Mouse (Mus musculus): ENCODE data around the gene Fgf13. TPM values are rescaled to one million over a fixed set of nuclear protein-coding genes. Genes with fewer than 3 reads are reported as not detected.

Gene Fgf13
- polyA plus RNA-seq, 1 experiment, result 1.2 TPM

DNA sequence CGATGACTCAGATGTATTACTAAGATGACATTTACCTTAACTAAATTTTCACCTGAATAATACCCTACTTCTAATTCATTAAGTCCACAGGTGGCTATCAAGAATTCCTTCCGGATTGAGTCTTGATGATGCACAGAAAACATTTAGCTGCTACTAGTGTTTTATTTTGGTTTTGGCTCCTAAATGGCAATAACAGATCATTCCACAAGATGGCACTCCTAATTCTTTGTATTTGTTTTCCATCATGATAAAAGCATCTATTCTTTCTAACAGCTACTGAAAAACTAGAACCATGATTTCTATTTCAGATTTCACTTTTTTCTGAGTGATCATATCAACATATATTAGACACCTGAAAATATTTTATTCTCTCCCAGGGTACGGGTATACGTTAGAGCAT, 373.7 kb downstream of the Fgf13 start:
- H3K4me3 ChIP-seq (ENCODE audit: extremely low read depth, insufficient read depth, insufficient read length), result no peak overlapping the region
- no peaks in the 10 kb centered on the region for H3K36me3 ChIP-seq (ENCODE audit: control insufficient read depth, insufficient read depth, low read length)
- DNase-seq (ENCODE audit: low read depth in 1 of 2, low spot score in 2 of 2), result no peak
- H3K27ac ChIP-seq (ENCODE audit: insufficient read depth, low read length), result no peak overlapping the region
- no peaks in the 10 kb centered on the region for H3K27me3 ChIP-seq (ENCODE audit: control insufficient read depth, insufficient read depth, low read length)
- TF ChIP-seq CTCF (IDR thresholded peaks at IDR 0.05; ENCODE audit: extremely low read depth, insufficient read depth, insufficient read length, insufficient replicate concordance) (no peak), POLR2A (IDR thresholded peaks at IDR 0.05; ENCODE audit: low read depth, low read length) (no peak)
- 75% methylated on average over 4 of the region's 4 CpGs for WGBS
- no peaks in the 10 kb centered on the region for H3K4me1 ChIP-seq (ENCODE audit: control insufficient read depth, insufficient read depth, insufficient read length)

DNA sequence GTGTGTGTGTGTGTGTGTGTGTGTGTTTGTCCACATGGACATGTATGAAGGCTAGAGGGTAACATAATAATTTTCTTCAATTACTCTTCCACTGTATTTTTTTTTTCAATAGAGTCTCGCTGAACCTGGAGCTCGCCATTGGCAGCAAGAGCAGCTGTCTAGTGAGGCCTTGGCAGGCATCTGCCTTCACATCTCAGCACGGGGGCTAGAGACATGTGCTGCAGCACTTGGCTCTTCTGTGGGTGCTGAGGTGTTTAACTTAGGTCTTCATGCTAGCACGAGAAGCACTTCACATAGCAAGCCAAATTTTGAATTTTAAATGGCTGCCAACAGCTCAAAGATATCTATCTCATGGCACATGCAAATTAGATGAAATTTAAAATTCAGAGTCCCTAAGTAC, 380.9 kb downstream of the Fgf13 start:
- Histone ChIP-seq H3K36me3 (ENCODE audit: control insufficient read depth, insufficient read depth, low read length) (no peaks in the 10 kb centered on the region), H3K4me3 (ENCODE audit: extremely low read depth, insufficient read depth, insufficient read length) (no peak overlapping the region), H3K4me1 (ENCODE audit: control insufficient read depth, insufficient read depth, insufficient read length) (no peaks in the 10 kb centered on the region), H3K27ac (ENCODE audit: insufficient read depth, low read length) (no peak overlapping the region), H3K27me3 (ENCODE audit: control insufficient read depth, insufficient read depth, low read length) (no peaks in the 10 kb centered on the region)
- no peak for DNase-seq (ENCODE audit: low read depth in 1 of 2, low spot score in 2 of 2)
- no peak for TF ChIP-seq CTCF (IDR thresholded peaks at IDR 0.05; ENCODE audit: extremely low read depth, insufficient read depth, insufficient read length, insufficient replicate concordance)
- no peak for TF ChIP-seq POLR2A (IDR thresholded peaks at IDR 0.05; ENCODE audit: low read depth, low read length)
- 83% methylated on average over 4 of the region's 4 CpGs for WGBS

DNA sequence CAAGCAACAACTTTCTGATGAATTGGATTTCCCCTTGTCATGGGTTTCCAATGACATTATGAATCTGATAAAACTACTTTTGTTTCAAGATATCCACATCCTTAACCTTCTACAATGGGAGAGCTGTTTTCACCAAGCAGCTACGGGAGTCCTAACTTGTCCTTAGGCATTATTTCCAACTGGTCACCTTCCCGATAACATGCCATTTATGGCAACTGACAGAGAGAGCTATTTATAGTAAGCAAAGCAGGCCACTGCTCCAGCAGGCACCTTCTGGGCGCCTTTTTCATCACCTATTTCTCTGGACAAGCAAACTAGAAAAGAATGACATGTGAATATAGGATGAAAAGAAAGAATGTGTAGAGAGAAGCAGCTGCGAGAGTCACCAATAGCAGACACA, 385.5 kb downstream of the Fgf13 start:
- H3K36me3 ChIP-seq (ENCODE audit: control insufficient read depth, insufficient read depth, low read length), result no peaks in the 10 kb centered on the region
- no peak overlapping the region for H3K27ac ChIP-seq (ENCODE audit: insufficient read depth, low read length)
- H3K4me1 ChIP-seq (ENCODE audit: control insufficient read depth, insufficient read depth, insufficient read length), result no peaks in the 10 kb centered on the region
- DNase-seq (ENCODE audit: low read depth in 1 of 2, low spot score in 2 of 2), result no peak
- H3K27me3 ChIP-seq (ENCODE audit: control insufficient read depth, insufficient read depth, low read length), result no peaks in the 10 kb centered on the region
- no peak overlapping the region for H3K4me3 ChIP-seq (ENCODE audit: extremely low read depth, insufficient read depth, insufficient read length)
- TF ChIP-seq CTCF (IDR thresholded peaks at IDR 0.05; ENCODE audit: extremely low read depth, insufficient read depth, insufficient read length, insufficient replicate concordance) (no peak), POLR2A (IDR thresholded peaks at IDR 0.05; ENCODE audit: low read depth, low read length) (no peak)
- 82% methylated on average over 4 of the region's 4 CpGs for WGBS

DNA sequence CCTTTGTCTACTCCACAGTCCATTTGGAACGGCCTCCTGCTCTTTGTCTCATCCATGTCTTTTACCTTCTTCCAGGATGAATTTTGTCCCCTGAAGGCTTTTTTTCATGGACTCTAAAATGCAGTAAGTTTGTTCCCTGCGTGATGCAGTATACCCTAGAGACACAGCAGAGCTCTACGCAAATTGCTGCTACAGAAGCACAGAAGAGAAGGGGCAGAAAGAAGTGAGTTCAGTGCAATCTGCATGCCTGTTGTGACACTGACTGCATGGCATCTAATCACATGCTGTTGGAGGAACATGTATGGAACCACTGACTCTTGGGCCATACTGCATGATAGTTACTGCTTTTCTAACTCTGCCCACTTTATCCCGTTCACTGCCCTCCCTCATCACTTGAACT, 388.2 kb downstream of the Fgf13 start:
- no peaks in the 10 kb centered on the region for H3K4me1 ChIP-seq (ENCODE audit: control insufficient read depth, insufficient read depth, insufficient read length)
- DNase-seq (ENCODE audit: low read depth in 1 of 2, low spot score in 2 of 2), result no peak
- H3K27me3 ChIP-seq (ENCODE audit: control insufficient read depth, insufficient read depth, low read length), result no peaks in the 10 kb centered on the region
- TF ChIP-seq POLR2A (IDR thresholded peaks at IDR 0.05; ENCODE audit: low read depth, low read length) (no peak), CTCF (IDR thresholded peaks at IDR 0.05; ENCODE audit: extremely low read depth, insufficient read depth, insufficient read length, insufficient replicate concordance) (no peak)
- H3K4me3 ChIP-seq (ENCODE audit: extremely low read depth, insufficient read depth, insufficient read length), result no peak overlapping the region
- 78% methylated on average over 4 of the region's 4 CpGs for WGBS
- no peak overlapping the region for H3K27ac ChIP-seq (ENCODE audit: insufficient read depth, low read length)
- H3K36me3 ChIP-seq (ENCODE audit: control insufficient read depth, insufficient read depth, low read length), result no peaks in the 10 kb centered on the region

DNA sequence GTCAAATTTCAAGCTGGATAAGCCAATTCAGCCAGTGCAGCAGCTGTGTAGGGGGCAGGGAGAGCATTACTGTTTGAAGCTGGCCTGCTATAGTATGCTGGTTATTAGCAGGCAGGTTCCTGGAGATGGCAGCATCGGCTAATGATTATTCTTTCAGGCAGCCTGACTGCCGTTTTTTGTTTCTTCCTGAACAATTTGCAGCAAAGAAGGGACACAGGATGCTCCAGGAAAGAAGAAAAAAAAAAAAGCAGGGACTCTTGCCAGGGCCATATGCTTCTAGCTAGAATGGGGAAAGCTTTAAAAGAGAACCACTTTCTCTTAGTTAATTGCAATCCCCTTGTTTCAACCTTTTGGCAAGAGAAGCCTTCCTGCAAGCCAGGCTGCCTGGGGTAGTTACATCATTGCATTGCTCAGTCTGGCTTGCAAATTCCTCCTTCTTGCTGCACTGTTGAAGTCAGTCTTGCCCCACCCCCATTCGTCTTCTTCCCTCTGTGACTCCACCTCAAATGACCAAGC, 388.7 kb downstream of the Fgf13 start:
- H3K4me1 ChIP-seq (ENCODE audit: control insufficient read depth, insufficient read depth, insufficient read length), result no peaks in the 10 kb centered on the region
- TF ChIP-seq POLR2A (IDR thresholded peaks at IDR 0.05; ENCODE audit: low read depth, low read length) (no peak), CTCF (IDR thresholded peaks at IDR 0.05; ENCODE audit: extremely low read depth, insufficient read depth, insufficient read length, insufficient replicate concordance) (no peak)
- no peaks in the 10 kb centered on the region for H3K36me3 ChIP-seq (ENCODE audit: control insufficient read depth, insufficient read depth, low read length)
- H3K4me3 ChIP-seq (ENCODE audit: extremely low read depth, insufficient read depth, insufficient read length), result no peak overlapping the region
- H3K27me3 ChIP-seq (ENCODE audit: control insufficient read depth, insufficient read depth, low read length), result no peaks in the 10 kb centered on the region
- WGBS, result 39% methylated on average over 3 of the region's 3 CpGs
- no peak overlapping the region for H3K27ac ChIP-seq (ENCODE audit: insufficient read depth, low read length)
- no peak for DNase-seq (ENCODE audit: low read depth in 1 of 2, low spot score in 2 of 2)

DNA sequence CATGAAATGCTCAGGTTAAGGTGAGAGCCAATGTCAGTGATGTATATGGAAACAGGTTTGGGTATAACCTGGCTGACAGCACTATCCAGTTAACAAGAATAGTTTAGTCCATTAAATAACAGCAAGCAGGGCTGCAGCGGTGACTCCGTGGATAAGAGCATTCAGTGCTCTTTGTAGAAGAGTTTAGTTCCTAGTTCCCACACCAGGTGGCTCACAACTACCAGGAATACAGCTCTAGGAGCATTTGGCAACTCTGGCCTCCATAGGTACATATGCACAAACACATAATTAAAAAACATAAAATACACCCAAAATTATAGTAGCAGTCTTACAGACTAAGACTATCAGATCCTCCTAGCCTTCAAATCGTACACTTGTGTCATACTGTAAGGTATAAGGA, 390.2 kb downstream of the Fgf13 start:
- Histone ChIP-seq H3K27ac (ENCODE audit: insufficient read depth, low read length) (no peak overlapping the region), H3K36me3 (ENCODE audit: control insufficient read depth, insufficient read depth, low read length) (no peaks in the 10 kb centered on the region), H3K4me1 (ENCODE audit: control insufficient read depth, insufficient read depth, insufficient read length) (no peaks in the 10 kb centered on the region), H3K27me3 (ENCODE audit: control insufficient read depth, insufficient read depth, low read length) (no peaks in the 10 kb centered on the region), H3K4me3 (ENCODE audit: extremely low read depth, insufficient read depth, insufficient read length) (no peak overlapping the region)
- WGBS, result 72% methylated on average over 3 of the region's 3 CpGs
- no peak for DNase-seq (ENCODE audit: low read depth in 1 of 2, low spot score in 2 of 2)
- TF ChIP-seq POLR2A (IDR thresholded peaks at IDR 0.05; ENCODE audit: low read depth, low read length) (no peak), CTCF (IDR thresholded peaks at IDR 0.05; ENCODE audit: extremely low read depth, insufficient read depth, insufficient read length, insufficient replicate concordance) (no peak)

DNA sequence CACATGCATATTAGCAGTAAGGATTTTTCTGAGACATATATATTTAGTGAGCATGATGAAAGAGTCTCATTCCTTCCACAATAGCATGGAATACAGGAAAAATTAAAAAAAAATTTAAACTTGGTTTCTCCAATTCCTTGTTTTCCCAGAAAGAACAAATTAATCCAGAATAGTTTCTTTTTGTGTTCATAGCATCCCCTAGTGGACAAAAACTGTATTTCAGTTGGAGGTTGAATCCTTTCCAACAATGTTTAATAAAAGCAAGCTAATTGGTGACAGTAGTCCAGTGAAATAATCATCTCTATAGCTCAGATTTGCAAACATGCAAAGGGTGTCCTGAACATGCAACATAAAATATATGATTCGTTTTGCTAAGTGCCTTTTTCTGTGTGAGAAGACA, 395.7 kb downstream of the Fgf13 start:
- no peak for DNase-seq (ENCODE audit: low read depth in 1 of 2, low spot score in 2 of 2)
- no peaks in the 10 kb centered on the region for H3K4me1 ChIP-seq (ENCODE audit: control insufficient read depth, insufficient read depth, insufficient read length)
- H3K4me3 ChIP-seq (ENCODE audit: extremely low read depth, insufficient read depth, insufficient read length), result no peak overlapping the region
- H3K27me3 ChIP-seq (ENCODE audit: control insufficient read depth, insufficient read depth, low read length), result no peaks in the 10 kb centered on the region
- no peak overlapping the region for H3K27ac ChIP-seq (ENCODE audit: insufficient read depth, low read length)
- WGBS, result 0% methylated on average over 1 of the region's 1 CpGs
- H3K36me3 ChIP-seq (ENCODE audit: control insufficient read depth, insufficient read depth, low read length), result no peaks in the 10 kb centered on the region
- TF ChIP-seq POLR2A (IDR thresholded peaks at IDR 0.05; ENCODE audit: low read depth, low read length) (no peak), CTCF (IDR thresholded peaks at IDR 0.05; ENCODE audit: extremely low read depth, insufficient read depth, insufficient read length, insufficient replicate concordance) (no peak)
